Mouse (Mus musculus): ENCODE measurements around the gene Csf2rb.
"Not testable (repeated sequence)": the region's sequence is repeated elsewhere in the genome, so short reads cannot be mapped to it uniquely, and the experiment has no call there.

The Csf2rb gene

GRCm38 (mm10) chr15:78320825-78321496, 4.6 kb upstream of the Csf2rb start:
- in situ Hi-C loops (cut with MboI; ENCODE audit: low pct_unique_long_range_greater_than_20kb in 1 of 2, low sequenced_read_pairs in 2 of 2, unreplicated experiment in 1 of 2), result loop anchor here in 1 of 2 experiments (10.0 kb wide), 1 partner anchor 56 kb away; no protein-coding TSS in a partner anchor

- in situ Hi-C loops (cut with MboI; ENCODE audit: low pct_unique_long_range_greater_than_20kb in 1 of 2, low sequenced_read_pairs in 2 of 2, unreplicated experiment in 1 of 2), result loop anchor here in 1 of 2 experiments (10.0 kb wide), 1 partner anchor 59 kb away; no protein-coding TSS in a partner anchor
Measured at GRCm38 (mm10) chr15:78323366-78323765, 2.2 kb upstream of the Csf2rb start.

GRCm38 (mm10) chr15:78324294-78324693, 1.3 kb upstream of the Csf2rb start:
- in situ Hi-C loops (cut with MboI; ENCODE audit: low pct_unique_long_range_greater_than_20kb in 1 of 2, low sequenced_read_pairs in 2 of 2, unreplicated experiment in 1 of 2), result loop anchor here in 1 of 2 experiments (10.0 kb wide), 1 partner anchor 59 kb away; no protein-coding TSS in a partner anchor

DNA sequence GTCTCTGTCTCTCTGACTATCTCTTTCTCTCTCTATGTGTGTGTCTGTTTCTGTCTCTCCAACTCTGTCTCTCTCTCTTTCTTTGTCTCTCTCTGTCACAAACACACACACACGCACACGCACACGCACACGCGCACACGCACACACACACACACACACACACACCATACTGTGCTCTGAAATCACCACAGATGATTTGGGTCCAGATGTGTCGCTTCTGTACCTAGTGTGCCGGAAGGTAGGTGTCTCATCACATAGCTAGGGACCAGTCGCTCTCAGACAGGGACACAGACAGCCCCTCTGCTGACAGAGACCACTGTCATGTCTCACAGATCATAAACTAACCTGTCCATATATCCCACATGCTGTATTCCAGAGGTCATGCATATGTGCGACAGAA, 1.2 kb downstream of the Csf2rb start:
- in situ Hi-C loops (cut with MboI; ENCODE audit: low pct_unique_long_range_greater_than_20kb in 1 of 2, low sequenced_read_pairs in 2 of 2, unreplicated experiment in 1 of 2), result loop anchor here in 1 of 2 experiments (10.0 kb wide), 1 partner anchor 62 kb away; no protein-coding TSS in a partner anchor

GRCm38 (mm10) chr15:78327753-78328341, 2.3 kb downstream of the Csf2rb start:
- in situ Hi-C loops (cut with MboI; ENCODE audit: low pct_unique_long_range_greater_than_20kb in 1 of 2, low sequenced_read_pairs in 2 of 2, unreplicated experiment in 1 of 2), result loop anchor here in 1 of 2 experiments (10.0 kb wide), 1 partner anchor 63 kb away; no protein-coding TSS in a partner anchor

- in situ Hi-C loops (cut with MboI; ENCODE audit: low pct_unique_long_range_greater_than_20kb in 1 of 2, low sequenced_read_pairs in 2 of 2, unreplicated experiment in 1 of 2), result loop anchor here in 1 of 2 experiments (10.0 kb wide), 1 partner anchor 64 kb away; no protein-coding TSS in a partner anchor
Measured at GRCm38 (mm10) chr15:78328520-78329097, 3.1 kb downstream of the Csf2rb start.

DNA sequence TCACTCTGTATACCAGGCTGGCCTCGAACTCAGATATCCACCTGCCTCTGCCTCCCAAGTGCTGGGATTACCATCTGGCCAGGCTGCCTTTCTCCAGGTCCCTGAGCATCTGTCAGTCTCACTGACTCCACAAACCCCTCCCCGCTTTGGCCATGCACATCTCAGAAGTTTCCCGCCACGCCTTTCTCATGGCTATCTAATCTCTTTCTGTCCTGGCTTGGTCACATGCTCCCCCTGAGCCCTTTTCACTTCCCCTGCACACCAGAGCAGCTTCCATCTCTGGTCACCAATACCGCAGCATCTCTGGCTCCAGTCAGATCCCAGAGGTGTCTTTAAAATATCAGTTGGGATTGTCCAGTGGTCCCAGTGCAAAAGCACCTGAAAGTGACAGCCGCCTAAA, 4.4 kb downstream of the Csf2rb start:
- in situ Hi-C loops (cut with MboI; ENCODE audit: low pct_unique_long_range_greater_than_20kb in 1 of 2, low sequenced_read_pairs in 2 of 2, unreplicated experiment in 1 of 2), result loop anchor here in 1 of 2 experiments (10.0 kb wide), 1 partner anchor 65 kb away; no protein-coding TSS in a partner anchor

DNA sequence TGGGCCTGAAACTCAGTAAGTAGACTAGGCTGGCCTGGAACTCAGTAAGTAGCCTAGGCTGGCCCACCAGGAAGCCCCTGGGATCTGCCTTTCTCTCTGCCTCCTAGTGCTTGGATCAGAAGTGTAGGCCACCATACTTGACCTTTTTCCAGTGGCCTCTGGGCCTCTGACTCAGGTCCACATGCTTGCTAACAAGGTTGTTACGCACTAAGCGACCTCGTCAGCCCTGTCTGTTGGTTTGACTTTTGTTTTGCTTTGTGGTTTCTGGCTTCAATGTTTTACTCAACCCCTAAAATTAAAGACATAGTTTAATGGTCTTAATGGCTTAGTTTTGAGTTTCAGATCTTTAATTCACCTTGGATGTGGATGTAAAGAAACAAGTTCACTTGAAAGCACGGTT, 5.2 kb downstream of the Csf2rb start:
- in situ Hi-C loops (cut with MboI; ENCODE audit: low pct_unique_long_range_greater_than_20kb in 1 of 2, low sequenced_read_pairs in 2 of 2, unreplicated experiment in 1 of 2), result no loop called here

GRCm38 (mm10) chr15:78331523-78332340, 6.2 kb downstream of the Csf2rb start:
- in situ Hi-C loops (cut with MboI; ENCODE audit: low pct_unique_long_range_greater_than_20kb in 1 of 2, low sequenced_read_pairs in 2 of 2, unreplicated experiment in 1 of 2), result no loop called here

DNA sequence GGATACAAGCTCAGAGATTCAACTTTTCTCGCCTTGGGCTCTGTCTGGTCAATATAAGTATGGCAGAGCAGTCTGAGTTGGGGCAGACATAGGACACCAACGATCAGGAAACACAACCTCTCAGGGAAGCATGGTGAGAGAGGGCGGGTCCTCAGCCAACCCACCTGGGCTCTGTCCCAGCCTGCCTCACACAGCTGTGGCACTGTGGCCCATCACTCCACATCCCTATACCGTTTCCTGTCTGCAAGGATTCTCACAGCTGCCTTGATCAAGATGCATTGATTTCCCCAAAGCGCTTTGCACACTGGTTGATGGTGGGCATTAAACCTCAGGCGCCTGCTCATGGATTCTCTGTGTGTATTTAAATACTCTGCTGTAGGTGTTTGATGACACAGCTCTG, 7.4 kb downstream of the Csf2rb start:
- in situ Hi-C loops (cut with MboI; ENCODE audit: low pct_unique_long_range_greater_than_20kb in 1 of 2, low sequenced_read_pairs in 2 of 2, unreplicated experiment in 1 of 2), result no loop called here

DNA sequence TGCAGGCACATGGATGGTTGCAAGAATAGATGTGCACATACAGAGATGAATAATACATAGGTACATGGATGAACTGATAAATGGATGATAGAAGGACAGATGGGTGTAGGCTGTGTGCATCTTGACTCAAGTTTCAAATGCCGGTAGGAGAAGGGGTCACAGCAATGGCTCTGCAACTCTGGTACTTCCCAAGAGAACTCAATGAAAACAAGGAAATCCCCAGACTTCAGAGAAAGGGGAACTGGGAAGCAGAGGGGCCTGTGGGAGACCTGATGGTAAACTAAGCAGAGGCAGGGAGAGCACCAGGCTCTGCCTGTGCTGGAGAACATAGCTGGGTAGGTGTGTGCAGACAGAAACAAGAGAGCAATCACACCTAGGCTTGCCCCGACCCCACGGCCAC, 8.8 kb downstream of the Csf2rb start:
- in situ Hi-C loops (cut with MboI; ENCODE audit: low pct_unique_long_range_greater_than_20kb in 1 of 2, low sequenced_read_pairs in 2 of 2, unreplicated experiment in 1 of 2), result no loop called here

DNA sequence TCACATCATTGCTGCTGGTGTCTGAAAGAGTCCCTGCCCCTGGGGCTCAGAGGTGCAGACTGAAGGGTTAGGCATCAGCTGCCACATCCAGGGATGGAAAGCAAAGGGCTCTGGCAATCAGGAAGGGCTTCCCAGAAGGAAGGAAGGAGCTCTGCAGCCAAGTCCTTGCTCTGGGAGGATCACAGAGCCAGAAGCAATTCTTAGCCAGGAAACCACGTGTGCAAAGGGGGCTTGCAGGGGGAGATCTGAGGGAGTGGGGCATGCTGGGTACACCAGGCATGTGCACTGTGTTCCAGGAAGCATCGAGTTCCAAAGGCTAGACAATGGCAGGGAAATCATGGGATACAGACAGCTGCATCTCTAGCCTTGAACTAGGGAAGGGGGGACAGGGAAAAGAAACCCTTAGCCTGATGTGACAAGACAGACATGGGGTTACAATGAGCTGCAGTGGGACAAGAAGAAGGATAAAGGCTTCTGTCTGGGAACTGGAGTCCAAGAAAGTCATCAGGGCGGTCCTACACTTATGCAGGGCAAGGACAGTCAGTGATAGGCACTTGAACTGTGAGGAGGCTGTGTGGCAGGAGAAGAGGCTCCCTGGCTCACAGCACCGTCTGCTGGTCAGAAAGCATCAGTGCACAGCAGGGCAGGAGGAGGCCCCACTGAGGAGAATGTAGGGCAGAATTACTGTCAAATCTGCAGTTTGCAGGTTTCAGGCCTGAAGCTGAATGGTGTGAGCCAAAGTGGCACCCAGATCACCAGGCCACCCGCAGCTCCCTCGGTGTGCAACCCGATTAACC, 14.3 kb downstream of the Csf2rb start:
- in situ Hi-C loops (cut with MboI; ENCODE audit: low pct_unique_long_range_greater_than_20kb in 1 of 2, low sequenced_read_pairs in 2 of 2, unreplicated experiment in 1 of 2), result not testable (repeated sequence)

DNA sequence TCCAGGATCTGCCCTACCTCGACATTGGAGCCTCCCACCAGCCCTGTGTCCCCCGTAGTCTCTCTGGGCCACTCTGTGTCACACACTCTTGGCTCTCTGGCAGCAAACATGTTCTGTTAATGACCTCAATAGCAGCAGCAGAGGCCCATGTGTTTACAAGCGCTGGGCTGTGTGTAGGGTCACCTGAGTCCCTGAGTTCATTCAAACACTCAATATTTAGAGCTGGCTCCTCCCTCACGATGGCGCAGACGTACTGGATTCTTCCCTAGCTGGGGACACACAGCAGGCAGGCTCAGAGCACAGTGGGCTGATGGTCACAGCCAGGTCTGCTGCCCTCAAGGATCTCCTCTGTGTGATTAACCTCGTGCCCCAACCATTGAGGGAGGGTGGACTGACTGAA, 15.4 kb downstream of the Csf2rb start:
- in situ Hi-C loops (cut with MboI; ENCODE audit: low pct_unique_long_range_greater_than_20kb in 1 of 2, low sequenced_read_pairs in 2 of 2, unreplicated experiment in 1 of 2), result not testable (repeated sequence)

DNA sequence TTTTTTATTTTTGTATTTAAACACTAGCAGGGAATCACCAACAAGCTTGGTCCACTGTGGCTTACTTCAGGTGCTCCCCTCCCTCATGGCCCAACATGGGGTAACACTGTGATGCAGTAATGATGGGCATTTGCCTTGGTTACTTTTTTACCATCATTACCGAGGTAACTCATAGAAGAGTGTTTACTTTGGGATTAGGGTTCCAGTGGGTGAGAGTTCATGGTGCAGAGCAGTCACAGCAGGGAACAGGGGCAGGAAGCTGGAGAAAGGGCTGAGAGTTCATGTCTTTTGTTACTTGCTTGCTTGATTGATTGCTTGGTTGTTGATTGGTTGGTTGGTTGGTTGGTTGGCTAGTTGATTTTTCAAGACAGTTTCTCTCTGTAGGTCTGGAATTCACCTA, 18.1 kb downstream of the Csf2rb start:
- in situ Hi-C loops (cut with MboI; ENCODE audit: low pct_unique_long_range_greater_than_20kb in 1 of 2, low sequenced_read_pairs in 2 of 2, unreplicated experiment in 1 of 2), result no loop called here

DNA sequence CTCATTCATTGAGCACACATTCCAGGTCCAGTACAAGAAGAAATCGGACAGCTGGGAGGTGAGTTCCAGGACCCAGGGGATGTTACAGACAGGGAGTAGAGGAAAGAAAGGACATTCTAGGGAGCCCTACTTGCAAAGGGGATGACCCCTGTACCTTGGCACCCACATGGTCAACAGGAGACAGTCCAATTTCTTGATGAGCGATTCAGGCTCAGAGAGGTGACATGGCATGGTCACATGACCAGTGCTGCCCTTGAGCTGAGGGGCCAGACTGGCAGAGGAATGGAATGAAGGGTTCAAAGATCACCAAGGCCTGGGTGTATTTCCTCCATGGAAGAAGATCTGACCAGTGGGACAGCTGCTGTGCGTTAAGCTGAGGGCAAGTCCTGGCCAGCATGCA, 19.0 kb downstream of the Csf2rb start:
- in situ Hi-C loops (cut with MboI; ENCODE audit: low pct_unique_long_range_greater_than_20kb in 1 of 2, low sequenced_read_pairs in 2 of 2, unreplicated experiment in 1 of 2), result no loop called here

GRCm38 (mm10) chr15:78351586-78352165, 26.1 kb downstream of the Csf2rb start:
- in situ Hi-C loops (cut with MboI; ENCODE audit: low pct_unique_long_range_greater_than_20kb in 1 of 2, low sequenced_read_pairs in 2 of 2, unreplicated experiment in 1 of 2), result loop anchor here in 1 of 2 experiments (5.0 kb wide), 1 partner anchor 186 kb away; no protein-coding TSS in a partner anchor

- in situ Hi-C loops (cut with MboI; ENCODE audit: low pct_unique_long_range_greater_than_20kb in 1 of 2, low sequenced_read_pairs in 2 of 2, unreplicated experiment in 1 of 2), result loop anchor here in 1 of 2 experiments (5.0 kb wide), 1 partner anchor 182 kb away; no protein-coding TSS in a partner anchor
Measured at GRCm38 (mm10) chr15:78354958-78355357, 29.4 kb downstream of the Csf2rb start.

All from mouse embryonic stem cell (cell line).